Mouse (Mus musculus): ENCODE data around the gene Pla2g3. TPM values are rescaled to one million over a fixed set of nuclear protein-coding genes. Genes with fewer than 3 reads are reported as not detected.

Gene Pla2g3
- total RNA-seq, 2 experiments from 2014 or later, result 0.28 TPM; not detected in 1

Other genes with a start within 250 kb of the Pla2g3 start
- gene Drg1, start 221.9 kb upstream of the Pla2g3 start, total RNA-seq (2014; fragmentation: Nextera tagmentation), result 178 and 211 TPM in 2 replicates
- 230 and 276 TPM in 2 replicates for gene Drg1, start 221.9 kb upstream of the Pla2g3 start, total RNA-seq (2017)
- gene Patz1, start 199.4 kb upstream of the Pla2g3 start, total RNA-seq (2014; fragmentation: Nextera tagmentation), result 89.5 and 92.4 TPM in 2 replicates
- 64.2 and 78.3 TPM in 2 replicates for gene Patz1, start 199.4 kb upstream of the Pla2g3 start, total RNA-seq (2017)
- 8.3 and 20.5 TPM in 2 replicates for gene Pik3ip1, start 157.9 kb upstream of the Pla2g3 start, total RNA-seq (2014; fragmentation: Nextera tagmentation)
- 17.5 and 28.1 TPM in 2 replicates for gene Pik3ip1, start 157.9 kb upstream of the Pla2g3 start, total RNA-seq (2017)
- 23.6 and 24.4 TPM in 2 replicates for gene Limk2, start 79.1 kb upstream of the Pla2g3 start, total RNA-seq (2014; fragmentation: Nextera tagmentation)
- gene Limk2, start 79.1 kb upstream of the Pla2g3 start, total RNA-seq (2017), result 15.8 and 24.5 TPM in 2 replicates
- gene Rnf185, start 35.9 kb upstream of the Pla2g3 start, total RNA-seq (2014; fragmentation: Nextera tagmentation), result 7.1 and 8.4 TPM in 2 replicates
- gene Rnf185, start 35.9 kb upstream of the Pla2g3 start, total RNA-seq (2017), result 3.0 and 4.6 TPM in 2 replicates
- gene Inpp5j, start 16.5 kb downstream of the Pla2g3 start, total RNA-seq (2014; fragmentation: Nextera tagmentation), result 0.37 TPM in 1 of 2 replicates, not detected in the other
- not detected in 2 replicates for gene Inpp5j, start 16.5 kb downstream of the Pla2g3 start, total RNA-seq (2017)
- gene Selenom, start 26.4 kb downstream of the Pla2g3 start, total RNA-seq (2014; fragmentation: Nextera tagmentation), result not detected in 2 replicates
- gene Selenom, start 26.4 kb downstream of the Pla2g3 start, total RNA-seq (2017), result not detected in 2 replicates
- 3.3 and 4.1 TPM in 2 replicates for gene Smtn, start 52.3 kb downstream of the Pla2g3 start, total RNA-seq (2014; fragmentation: Nextera tagmentation)
- 0.30 and 1.3 TPM in 2 replicates for gene Smtn, start 52.3 kb downstream of the Pla2g3 start, total RNA-seq (2017)
- 40.6 and 55.0 TPM in 2 replicates for gene Morc2a, start 160.9 kb downstream of the Pla2g3 start, total RNA-seq (2014; fragmentation: Nextera tagmentation)
- 36.5 and 42.2 TPM in 2 replicates for gene Morc2a, start 160.9 kb downstream of the Pla2g3 start, total RNA-seq (2017)

All from megakaryocyte-erythroid progenitor cell, adult 5-6 weeks (primary cell).